Comparison of ENCODE assay signal across 8 mouse cellular contexts in the genomic region with DNA sequence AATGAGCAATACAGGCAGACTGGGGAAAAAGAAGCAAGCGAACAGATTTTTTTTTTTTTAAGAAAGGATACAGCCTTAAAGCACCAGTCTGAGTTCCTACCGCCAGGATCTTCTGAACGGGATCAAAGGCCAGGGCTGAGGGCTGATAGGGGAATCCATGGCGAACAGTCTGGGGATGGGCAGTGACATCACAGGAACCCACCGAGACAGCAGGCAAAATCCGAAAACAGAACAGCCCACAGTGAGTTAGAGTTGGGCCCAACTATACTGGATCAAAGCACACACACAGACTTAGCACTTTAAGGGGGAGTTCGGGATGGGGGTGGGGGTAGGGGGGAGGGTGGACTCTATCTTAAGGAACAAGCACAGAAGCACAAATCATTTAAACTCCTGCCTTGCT. TPM values are rescaled to one million over a fixed set of nuclear protein-coding genes. Genes with fewer than 3 reads are reported as not detected.
A peak's percentile ranks its signal among the peaks of the same experiment; 100 is the strongest.
DNase-seq lines count a peak whose midpoint lies in the region; ATAC-seq and TF ChIP-seq lines count a peak whose summit lies in the region.

No protein-coding gene starts in this region.

- WGBS in liver, embryonic 11.5 days = 7% methylated on average over 7 of the region's 7 CpGs
- 6% methylated on average over 7 of the region's 7 CpGs for WGBS in embryonic facial prominence, embryonic 13.5 days
- 2% methylated on average over 7 of the region's 7 CpGs for WGBS in limb, embryonic 10.5 days
- 2% methylated on average over 7 of the region's 7 CpGs for WGBS in olfactory bulb, adult 2 months

- no peak for TF ChIP-seq CTCF in olfactory bulb, adult 2 months (IDR thresholded peaks at IDR 0.05; ENCODE audit: insufficient read depth, low read depth, low read length)

- peak overlapping the region; percentile 99 for H3K4me2 ChIP-seq in liver, embryonic 11.5 days
- peak overlapping the region; percentile 93 for H3K4me2 ChIP-seq in embryonic facial prominence, embryonic 13.5 days

- peaks cover 10% of the 10 kb centered on the region for H3K4me1 ChIP-seq in liver, embryonic 11.5 days (replicated peaks; ENCODE audit: control insufficient read depth, insufficient read depth, low read length)
- H3K4me1 ChIP-seq in embryonic facial prominence, embryonic 13.5 days = peaks cover 14% of the 10 kb centered on the region; the same call in 1 of the 2 replicates
- H3K4me1 ChIP-seq in limb, embryonic 10.5 days = peaks cover 19% of the 10 kb centered on the region
- H3K4me1 ChIP-seq in olfactory bulb, adult 2 months (ENCODE audit: control insufficient read depth, insufficient read depth, low read length) = no peaks in the 10 kb centered on the region

- no peak overlapping the region for H3K27ac ChIP-seq in liver, embryonic 11.5 days (ENCODE audit: low read depth, low read length)
- H3K27ac ChIP-seq in embryonic facial prominence, embryonic 13.5 days = no peak overlapping the region
- no peak overlapping the region for H3K27ac ChIP-seq in limb, embryonic 10.5 days
- H3K27ac ChIP-seq in olfactory bulb, adult 2 months (ENCODE audit: insufficient read depth, low read depth, low read length) = no peak overlapping the region

- H3K4me3 ChIP-seq in liver, embryonic 11.5 days (ENCODE audit: low read depth, low read length) = peak overlapping the region; percentile 96
- H3K4me3 ChIP-seq in embryonic facial prominence, embryonic 13.5 days = peak overlapping the region; percentile 87
- peak overlapping the region; percentile 92 for H3K4me3 ChIP-seq in limb, embryonic 10.5 days
- peak overlapping the region; percentile 74 for H3K4me3 ChIP-seq in olfactory bulb, adult 2 months (ENCODE audit: insufficient read depth, low read depth, low read length)

- H3K36me3 ChIP-seq in liver, embryonic 11.5 days (ENCODE audit: control insufficient read depth, insufficient read depth, low read length) = peaks cover 2% of the 10 kb centered on the region; the same call in 1 of the 2 replicates
- H3K36me3 ChIP-seq in embryonic facial prominence, embryonic 13.5 days = 0 out of 2 replicates have a peak, but pooled peaks cover 10% of the 10 kb centered on the region
- H3K36me3 ChIP-seq in limb, embryonic 10.5 days = no peaks in the 10 kb centered on the region

- H3K27me3 ChIP-seq in liver, embryonic 11.5 days (replicated peaks; ENCODE audit: control insufficient read depth, insufficient read depth, low read length) = no peaks in the 10 kb centered on the region
- no peaks in the 10 kb centered on the region for H3K27me3 ChIP-seq in embryonic facial prominence, embryonic 13.5 days
- no peaks in the 10 kb centered on the region for H3K27me3 ChIP-seq in limb, embryonic 10.5 days (ENCODE audit: low read depth, poor library complexity, severe bottlenecking)

- ATAC-seq in liver, embryonic 11.5 days (replicated peaks; ENCODE audit: low FRiP score) = no peak
- no peak for ATAC-seq in embryonic facial prominence, embryonic 13.5 days (ENCODE audit: insufficient number of reproducible peaks, insufficient read depth, low FRiP score, low TSS enrichment, low read depth)

- H3K9ac ChIP-seq in liver, embryonic 11.5 days (ENCODE audit: low read depth, low read length) = no peak overlapping the region
- H3K9ac ChIP-seq in embryonic facial prominence, embryonic 13.5 days = no peak overlapping the region

- TF ChIP-seq POLR2A in olfactory bulb, adult 2 months (IDR thresholded peaks at IDR 0.05; ENCODE audit: insufficient read depth, low read depth, low read length) = no peak

- H3K9me3 ChIP-seq in liver, embryonic 11.5 days (ENCODE audit: control insufficient read depth, low read length) = no peaks in the 10 kb centered on the region
- no peaks in the 10 kb centered on the region for H3K9me3 ChIP-seq in embryonic facial prominence, embryonic 13.5 days
- no peaks in the 10 kb centered on the region for H3K9me3 ChIP-seq in limb, embryonic 10.5 days (replicated peaks)

- DNase-seq in liver, embryonic 11.5 days (ENCODE audit: low spot score) = no peak
- no peak for DNase-seq in liver
- DNase-seq in limb, embryonic 10.5 days (ENCODE audit: low spot score) = peak; percentile 32
- no peak for DNase-seq in layer of hippocampus, adult 18-20 months (ENCODE audit: low spot score in 2 of 2)
- no peak for DNase-seq in layer of hippocampus, postnatal 10 days (ENCODE audit: low spot score in 2 of 2)
- no peak for DNase-seq in cerebellum, adult 18-20 months

RNA-seq across cellular contexts. Expression of a gene that starts 1.8 kb away (rescaled TPM):
- polyA plus RNA-seq in liver, embryonic 11.5 days (2014; fragmentation: Nextera tagmentation; extraction: Ambion mirVana) = 7.4 and 8.2 TPM in 2 replicates
- polyA plus RNA-seq in embryonic facial prominence, embryonic 13.5 days (2015; fragmentation: Nextera tagmentation; extraction: Ambion mirVana) = 6.2 and 7.4 TPM in 2 replicates
- 3.5 and 3.7 TPM in 2 replicates for polyA plus RNA-seq in limb, embryonic 10.5 days (2016; fragmentation: Nextera tagmentation; extraction: Ambion mirVana)
- 206 TPM in 1 of 2 replicates, not detected in the other for polyA plus RNA-seq in olfactory bulb, adult 2 months (2012; ENCODE audit: insufficient read depth, insufficient read length, low replicate concordance, missing spikeins)
- 100 to 1,000 TPM; 109 to 111 TPM for total RNA-seq in layer of hippocampus, adult 18-20 months (2021)
- total RNA-seq in layer of hippocampus, postnatal 10 days (2021) = 100 to 1,000 TPM in 1 of 2 experiments, 10 to 100 TPM in 1; 93.7 to 102 TPM
